Mouse (Mus musculus) lung, adult 2 months (tissue): ENCODE data around the gene Olfr1393.

ENCODE experiments used
- CTCF ChIP-seq: fragments of 200-500 bp; IDR thresholded peaks from 2 replicates; pipeline ENCODE4 v1.5.1; 2011; ENCODE audit warnings: mild to moderate bottlenecking, low read length, control low read depth; ENCODE audit not compliant: insufficient read depth
- POLR2A ChIP-seq: fragments of 200-500 bp; IDR thresholded peaks from 2 replicates; pipeline ENCODE4 v1.6.1; 2011; ENCODE audit warnings: low read depth, mild to moderate bottlenecking, control low read depth, low read length, borderline replicate concordance; ENCODE audit errors: extremely low read depth

- TF ChIP-seq CTCF (no peak), POLR2A (no peak)
These were observed at the start of gene Olfr1393 for GRCm38 (mm10) chr11:49278222-49278621.
